In the genomic region with DNA sequence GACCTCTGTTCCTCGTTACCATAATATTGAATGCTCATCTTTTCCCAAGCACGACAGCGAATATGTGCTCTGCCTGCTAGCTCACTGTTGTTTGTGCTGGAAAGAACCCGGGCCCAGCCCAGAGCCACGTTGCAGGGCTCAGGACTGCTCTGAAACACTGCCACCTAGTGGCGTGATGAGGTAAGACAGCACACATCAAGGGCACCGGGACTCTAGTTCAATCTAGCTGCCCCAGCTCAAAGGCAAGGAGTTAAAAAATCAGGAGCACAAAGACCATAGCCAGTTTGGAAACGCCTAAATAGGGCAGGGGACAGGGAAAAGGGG, we compare ENCODE assay signal across 8 mouse cellular contexts. TPM values are rescaled to one million over a fixed set of nuclear protein-coding genes. Genes with fewer than 3 reads are reported as not detected.
DNase-seq lines count a peak whose midpoint lies in the region; ATAC-seq and TF ChIP-seq lines count a peak whose summit lies in the region.

No protein-coding gene starts in this region.

- H3K9me3 ChIP-seq in heart, embryonic 11.5 days (replicated peaks; ENCODE audit: control insufficient read depth, low read length) = no peaks in the 10 kb centered on the region
- H3K9me3 ChIP-seq in kidney, embryonic 15.5 days (replicated peaks) = no peaks in the 10 kb centered on the region
- H3K9me3 ChIP-seq in limb, embryonic 15.5 days = no peaks in the 10 kb centered on the region

- H3K27ac ChIP-seq in bone marrow macrophage, adult 2 months (ENCODE audit: insufficient read depth, low read depth, low read length) = no peak overlapping the region
- H3K27ac ChIP-seq in embryonic fibroblast, embryonic 13.5 days (ENCODE audit: insufficient read depth, low read length) = peak overlapping the region; percentile 35
- peak overlapping the region; percentile 10; the same call in 1 of the 2 replicates for H3K27ac ChIP-seq in heart, embryonic 11.5 days (ENCODE audit: low read depth, low read length)
- H3K27ac ChIP-seq in kidney, embryonic 15.5 days = no peak overlapping the region
- peak overlapping the region; percentile 14; the same call in 1 of the 2 replicates for H3K27ac ChIP-seq in limb, embryonic 15.5 days

- DNase-seq in B cell, adult 2 months = peak; percentile 88 to 89
- peak; percentile 5 to 49 for DNase-seq in monocyte, adult 2 months (ENCODE audit: low read depth in 1 of 2, low spot score in 2 of 2)
- DNase-seq in spleen, postnatal 14 days (ENCODE audit: low spot score in 2 of 2) = peak; percentile 58 to 75

- no peaks in the 10 kb centered on the region for H3K27me3 ChIP-seq in heart, embryonic 11.5 days (ENCODE audit: control insufficient read depth, insufficient read depth, low read length)
- no peaks in the 10 kb centered on the region for H3K27me3 ChIP-seq in kidney, embryonic 15.5 days
- H3K27me3 ChIP-seq in limb, embryonic 15.5 days = no peaks in the 10 kb centered on the region

- ATAC-seq in heart, embryonic 11.5 days (replicated peaks; ENCODE audit: insufficient number of reproducible peaks, low FRiP score, low TSS enrichment) = peak; percentile 44; the same call in 1 of the 2 replicates
- peak; percentile 70; the same call in 1 of the 2 replicates for ATAC-seq in kidney, embryonic 15.5 days (replicated peaks; ENCODE audit: low FRiP score)
- ATAC-seq in limb, embryonic 15.5 days (ENCODE audit: insufficient number of reproducible peaks, low FRiP score, low TSS enrichment, low read depth) = peak; percentile 66

- TF ChIP-seq POLR2A in bone marrow macrophage, adult 2 months (IDR thresholded peaks at IDR 0.05; ENCODE audit: borderline replicate concordance, low read depth, low read length) = no peak
- TF ChIP-seq POLR2A in embryonic fibroblast, embryonic 13.5 days (IDR thresholded peaks at IDR 0.05; ENCODE audit: low read depth, low read length) = peak; percentile 53; the same call in 1 of the 2 replicates

- peak; percentile 80 for TF ChIP-seq CTCF in bone marrow macrophage, adult 2 months (IDR thresholded peaks at IDR 0.05; ENCODE audit: low read depth, low read length)
- peak; percentile 96 for TF ChIP-seq CTCF in embryonic fibroblast, embryonic 13.5 days (IDR thresholded peaks at IDR 0.05; ENCODE audit: borderline replicate concordance, insufficient read depth, low read length)

- H3K4me3 ChIP-seq in bone marrow macrophage, adult 2 months (ENCODE audit: insufficient read depth, low read length) = no peak overlapping the region
- H3K4me3 ChIP-seq in embryonic fibroblast, embryonic 13.5 days (ENCODE audit: insufficient read depth, low read length) = no peak overlapping the region
- no peak overlapping the region for H3K4me3 ChIP-seq in heart, embryonic 11.5 days (ENCODE audit: low read depth, low read length)
- no peak overlapping the region for H3K4me3 ChIP-seq in kidney, embryonic 15.5 days (replicated peaks)
- H3K4me3 ChIP-seq in limb, embryonic 15.5 days = 0 out of 2 replicates have a peak overlapping the region, but pooled peaks have one; percentile 1

- WGBS in heart, embryonic 11.5 days (ENCODE audit: insufficient replicate concordance) = 0% methylated on average over 8 of the region's 8 CpGs
- WGBS in kidney, embryonic 15.5 days = under 1% methylated on average over 8 of the region's 8 CpGs
- under 1% methylated on average over 8 of the region's 8 CpGs for WGBS in limb, embryonic 15.5 days

- H3K36me3 ChIP-seq in heart, embryonic 11.5 days (ENCODE audit: control insufficient read depth, insufficient read depth, low read length) = no peaks in the 10 kb centered on the region
- H3K36me3 ChIP-seq in kidney, embryonic 15.5 days = no peaks in the 10 kb centered on the region
- no peaks in the 10 kb centered on the region for H3K36me3 ChIP-seq in limb, embryonic 15.5 days

- peak overlapping the region; percentile 43; the same call in 1 of the 2 replicates for H3K9ac ChIP-seq in heart, embryonic 11.5 days (ENCODE audit: low read depth, low read length)
- H3K9ac ChIP-seq in kidney, embryonic 15.5 days = no peak overlapping the region
- H3K9ac ChIP-seq in limb, embryonic 15.5 days = no peak overlapping the region

- peak overlapping the region; percentile 34 for H3K4me2 ChIP-seq in heart, embryonic 11.5 days
- H3K4me2 ChIP-seq in kidney, embryonic 15.5 days = peak overlapping the region; percentile 40
- peak overlapping the region; percentile 25 for H3K4me2 ChIP-seq in limb, embryonic 15.5 days

- H3K4me1 ChIP-seq in bone marrow macrophage, adult 2 months (ENCODE audit: control insufficient read depth, insufficient read depth, low read length) = peaks cover 8% of the 10 kb centered on the region
- H3K4me1 ChIP-seq in embryonic fibroblast, embryonic 13.5 days (ENCODE audit: control insufficient read depth, insufficient read depth, low read length) = peaks cover 26% of the 10 kb centered on the region
- peaks cover 55% of the 10 kb centered on the region for H3K4me1 ChIP-seq in heart, embryonic 11.5 days (ENCODE audit: control insufficient read depth, insufficient read depth, low read length)
- peaks cover 63% of the 10 kb centered on the region for H3K4me1 ChIP-seq in kidney, embryonic 15.5 days
- peaks cover 52% of the 10 kb centered on the region for H3K4me1 ChIP-seq in limb, embryonic 15.5 days

RNA-seq across cellular contexts. Expression of a gene that starts 35.7 kb away (rescaled TPM):
- polyA plus RNA-seq in bone marrow macrophage, adult 2 months (2012; ENCODE audit: insufficient read depth, insufficient read length, missing spikeins) = 0.19 and 0.57 TPM in 2 replicates
- 70.2 and 77.2 TPM in 2 replicates for polyA plus RNA-seq in embryonic fibroblast, embryonic 13.5 days (2011; ENCODE audit: insufficient read length, low read depth, missing spikeins)
- 0.75 and 0.96 TPM in 2 replicates for polyA plus RNA-seq in heart, embryonic 11.5 days (2014; fragmentation: Nextera tagmentation; extraction: Ambion mirVana)
- 0.48 and 0.62 TPM in 2 replicates for polyA plus RNA-seq in kidney, embryonic 15.5 days (2015; fragmentation: Nextera tagmentation; extraction: Ambion mirVana)
- polyA plus RNA-seq in limb, embryonic 15.5 days (2015; fragmentation: Nextera tagmentation; extraction: Ambion mirVana) = 4.2 and 4.8 TPM in 2 replicates

Comparison
In these comparisons a context has a peak if more than half of its experiments do, and no peak if none do; other contexts are left out.
1. DNase-seq: peak in every context shown above with its lines; median percentile 88 in B cell, adult 2 months; 66 in spleen, postnatal 14 days; 27 in monocyte, adult 2 months.
2. H3K27ac ChIP-seq: peak in embryonic fibroblast, embryonic 13.5 days (single experiment), heart, embryonic 11.5 days (single experiment) and limb, embryonic 15.5 days (single experiment); none in bone marrow macrophage, adult 2 months (single experiment) and kidney, embryonic 15.5 days (single experiment).
3. RNA of a gene that starts 35.7 kb away (polyA plus RNA-seq): 70.2 to 77.2 TPM in embryonic fibroblast, embryonic 13.5 days; 4.2 to 4.8 TPM in limb, embryonic 15.5 days, 0.75 to 0.96 TPM in heart, embryonic 11.5 days, 0.48 to 0.62 TPM in kidney, embryonic 15.5 days and 0.19 to 0.57 TPM in bone marrow macrophage, adult 2 months; every median in the first group is over 10 times any median in the second.
4. Peak in every context shown above with its lines, with median percentiles within 50 percentile points of each other: ATAC-seq and H3K4me2 ChIP-seq.